13 mouse cellular contexts compared by ENCODE assay signal in genomic region chr5:125165993-125166392, GRCm38 (mm10). TPM values are rescaled to one million over a fixed set of nuclear protein-coding genes. Genes with fewer than 3 reads are reported as not detected.
A peak's percentile ranks its signal among the peaks of the same experiment; 100 is the strongest.
DNase-seq lines count a peak whose midpoint lies in the region; ATAC-seq and TF ChIP-seq lines count a peak whose summit lies in the region.
"Had no signal": no experiment of that assay in that cellular context is flagged by ENCODE, and none has a peak within 500 bp of the region (broad histone marks: within the 10 kb centered on the region; RNA-seq: fewer than 3 reads in every experiment).

No protein-coding gene starts in this region.

- WGBS in heart, embryonic 13.5 days, result 77% methylated on average over 14 of the region's 14 CpGs
- 84% methylated on average over 14 of the region's 14 CpGs for WGBS in kidney, postnatal 0 days
- 90% methylated on average over 14 of the region's 14 CpGs for WGBS in embryonic facial prominence, embryonic 15.5 days

- H3K9me3 ChIP-seq in heart, embryonic 13.5 days, result no peaks in the 10 kb centered on the region
- H3K9me3 ChIP-seq in kidney, postnatal 0 days (replicated peaks; ENCODE audit: low read length), result no peaks in the 10 kb centered on the region
- no peaks in the 10 kb centered on the region for H3K9me3 ChIP-seq in ES-E14 (ENCODE audit: control insufficient read depth, insufficient read depth, low read depth, low read length)
- H3K9me3 ChIP-seq in embryonic facial prominence, embryonic 15.5 days (replicated peaks), result no peaks in the 10 kb centered on the region

- H3K4me2 ChIP-seq in heart, embryonic 13.5 days, result no peak overlapping the region
- no peak overlapping the region for H3K4me2 ChIP-seq in kidney, postnatal 0 days (ENCODE audit: low read length)
- no peak overlapping the region for H3K4me2 ChIP-seq in embryonic facial prominence, embryonic 15.5 days (replicated peaks)
- H3K4me2 ChIP-seq: midbrain, embryonic 11.5 days had no signal

- TF ChIP-seq CTCF in kidney, postnatal 0 days (IDR thresholded peaks at IDR 0.05; ENCODE audit: low read depth), result no peak

- H3K36me3 ChIP-seq in heart, embryonic 13.5 days, result peaks cover 4% of the 10 kb centered on the region; the same call in 1 of the 2 replicates
- no peaks in the 10 kb centered on the region for H3K36me3 ChIP-seq in kidney, postnatal 0 days (ENCODE audit: insufficient read depth, low read length)
- peaks cover 3% of the 10 kb centered on the region; the same call in 1 of the 2 replicates for H3K36me3 ChIP-seq in ES-E14 (ENCODE audit: control insufficient read depth, insufficient read depth, low read length, poor library complexity, severe bottlenecking)
- H3K36me3 ChIP-seq in embryonic facial prominence, embryonic 15.5 days, result no peaks in the 10 kb centered on the region

- no peaks in the 10 kb centered on the region for H3K27me3 ChIP-seq in heart, embryonic 13.5 days (replicated peaks)
- no peaks in the 10 kb centered on the region for H3K27me3 ChIP-seq in kidney, postnatal 0 days (ENCODE audit: insufficient read depth, low read length)
- no peaks in the 10 kb centered on the region for H3K27me3 ChIP-seq in embryonic facial prominence, embryonic 15.5 days
- H3K27me3 ChIP-seq: CH12.LX had no signal

- in situ Hi-C loops in ES-E14 (cut with MboI; ENCODE audit: low sequenced_read_pairs in 2 of 2, unreplicated experiment in 2 of 2), result no loop called here

- H3K27ac ChIP-seq in heart, embryonic 13.5 days (replicated peaks), result peak overlapping the region; percentile 78; the same call in 1 of the 2 replicates
- peak overlapping the region; percentile 78; the same call in 1 of the 2 replicates for H3K27ac ChIP-seq in kidney, postnatal 0 days
- peak overlapping the region; percentile 45 for H3K27ac ChIP-seq in ES-E14 (ENCODE audit: insufficient read depth, low read depth, low read length, poor library complexity, severe bottlenecking)
- peak overlapping the region; percentile 81; the same call in 1 of the 2 replicates for H3K27ac ChIP-seq in embryonic facial prominence, embryonic 15.5 days (replicated peaks)

- ATAC-seq in heart, embryonic 13.5 days (ENCODE audit: extremely low read depth, insufficient number of reproducible peaks, low FRiP score, low TSS enrichment), result no peak
- ATAC-seq in kidney, postnatal 0 days (replicated peaks; ENCODE audit: low FRiP score, low read depth), result no peak
- no peak for ATAC-seq in embryonic facial prominence, embryonic 15.5 days (ENCODE audit: insufficient number of reproducible peaks, low FRiP score, low TSS enrichment, low read depth)

- H3K4me3 ChIP-seq in heart, embryonic 13.5 days, result no peak overlapping the region
- H3K4me3 ChIP-seq in kidney, postnatal 0 days (replicated peaks; ENCODE audit: low read depth, low read length), result no peak overlapping the region
- H3K4me3 ChIP-seq in ES-E14 (ENCODE audit: insufficient read depth in 1 of 2, low read depth in 1 of 2, low read length in 2 of 2, poor library complexity in 1 of 2, severe bottlenecking in 1 of 2), result peak overlapping the region in 1 of 2 experiments; percentile 12; a peak in 1 of 4 replicates
- no peak overlapping the region for H3K4me3 ChIP-seq in embryonic facial prominence, embryonic 15.5 days (replicated peaks)

- H3K9ac ChIP-seq in heart, embryonic 13.5 days, result peak overlapping the region; percentile 70; the same call in 1 of the 2 replicates
- no peak overlapping the region for H3K9ac ChIP-seq in kidney, postnatal 0 days (ENCODE audit: low read depth, low read length)
- H3K9ac ChIP-seq in ES-E14 (ENCODE audit: insufficient read depth, low read depth, low read length, poor library complexity, severe bottlenecking), result no peak overlapping the region
- no peak overlapping the region for H3K9ac ChIP-seq in embryonic facial prominence, embryonic 15.5 days

- H3K4me1 ChIP-seq in heart, embryonic 13.5 days, result peaks cover 94% of the 10 kb centered on the region
- peaks cover 62% of the 10 kb centered on the region for H3K4me1 ChIP-seq in kidney, postnatal 0 days (replicated peaks; ENCODE audit: insufficient read depth, low read length)
- peaks cover 25 to 51% of the 10 kb centered on the region in 2 experiments; a peak in 3 of 4 replicates for H3K4me1 ChIP-seq in ES-E14 (ENCODE audit: control insufficient read depth in 2 of 2, insufficient read depth in 2 of 2, low read length in 2 of 2, poor library complexity in 1 of 2)
- peaks cover 85% of the 10 kb centered on the region for H3K4me1 ChIP-seq in embryonic facial prominence, embryonic 15.5 days

- intact Hi-C loops in heart, postnatal 25 days (cut with DNase I), result no loop called here

- DNase-seq in heart, postnatal 25 days (ENCODE audit: low spot score), result no peak
- DNase-seq in kidney, postnatal 0 days (ENCODE audit: low spot score), result no peak
- no peak for DNase-seq in kidney, adult 11 months
- DNase-seq in ES-E14 (ENCODE audit: low read depth, low spot score), result no peak
- no peak for DNase-seq in frontal cortex, postnatal 25 days (ENCODE audit: low spot score in 2 of 2)
- no peak for DNase-seq in gastrocnemius, postnatal 4 days (ENCODE audit: low spot score in 2 of 2)
- DNase-seq: kidney, postnatal 14 days; lung, adult 18-20 months; right cerebral cortex, postnatal 25 days had no signal

TF ChIP-seq in ES-E14, 5 proteins besides CTCF, POLR2A, EP300 and RAD21:
- peak; percentile 41; the same call in 1 of the 2 replicates for TF ChIP-seq MAFK (IDR thresholded peaks at IDR 0.05; ENCODE audit: insufficient read depth, low read depth, low read length)
- TF ChIP-seq ZC3H11A (IDR thresholded peaks at IDR 0.05; ENCODE audit: borderline replicate concordance, low read depth, low read length), result no peak
- TF ChIP-seq ZNF384 (IDR thresholded peaks at IDR 0.05; ENCODE audit: low read depth, low read length), result no peak
TF ChIP-seq in ES-E14: peak in this region for 1.

RNA-seq across cellular contexts. Expression of gene Ncor2, which starts 13.0 kb away (rescaled TPM):
- polyA plus RNA-seq in heart, embryonic 13.5 days (2015; fragmentation: Nextera tagmentation; extraction: Ambion mirVana), result 16.5 and 17.0 TPM in 2 replicates
- total RNA-seq in heart, postnatal 25 days (2021), result 10 to 100 TPM; 67.8 to 89.5 TPM
- polyA plus RNA-seq in kidney, postnatal 0 days (2015; fragmentation: Nextera tagmentation; extraction: Ambion mirVana), result 14.6 and 15.5 TPM in 2 replicates
- total RNA-seq in ES-E14 (2012; rRNA removed), result 19.8 and 19.9 TPM in 2 replicates
- polyA plus RNA-seq in embryonic facial prominence, embryonic 15.5 days (2015; fragmentation: Nextera tagmentation; extraction: Ambion mirVana), result 39.3 and 41.8 TPM in 2 replicates
- total RNA-seq in gastrocnemius, postnatal 4 days (2021), result 100 to 1,000 TPM; 168 to 179 TPM
